Mouse (Mus musculus) hindbrain, embryonic 12.5 days (tissue): ENCODE results near the gene Trabd2b. TPM values are rescaled to one million over a fixed set of nuclear protein-coding genes. Genes with fewer than 3 reads are reported as not detected.

Experiments used
- ATAC-seq: fragments of 200-750 bp; cut with Nextera tagmentation; 2 replicates; pipeline ENCODE4 v1.8.0; 2017; ENCODE audit warnings: moderate TSS enrichment; ENCODE audit not compliant: low FRiP score
- H3K27ac ChIP-seq: fragments of 300-500 bp; sonication (generic); 2 replicates; pipeline ENCODE4 v1.5.1; 2016; ENCODE audit warnings: mild to moderate bottlenecking
- H3K27me3 ChIP-seq: fragments of 300-500 bp; sonication (generic); 2 replicates; pipeline ENCODE4 v1.6.1; 2016; ENCODE audit warnings: mild to moderate bottlenecking
- H3K36me3 ChIP-seq: fragments of 300-500 bp; sonication (generic); 2 replicates; pipeline ENCODE4 v1.6.1; 2016; ENCODE audit warnings: mild to moderate bottlenecking
- H3K4me1 ChIP-seq: fragments of 300-500 bp; sonication (generic); 2 replicates; pipeline ENCODE4 v1.6.1; 2016
- H3K4me2 ChIP-seq: fragments of 300-500 bp; sonication (generic); replicated peaks from 2 replicates; pipeline ENCODE4 v1.6.1; 2016; ENCODE audit warnings: mild to moderate bottlenecking
- H3K4me3 ChIP-seq: fragments of 300-500 bp; sonication (generic); 2 replicates; pipeline ENCODE4 v1.5.1; 2016; ENCODE audit warnings: mild to moderate bottlenecking
- H3K9ac ChIP-seq: fragments of 300-500 bp; sonication (generic); 2 replicates; pipeline ENCODE4 v1.6.1; 2016; ENCODE audit warnings: mild to moderate bottlenecking, moderate library complexity
- H3K9me3 ChIP-seq: fragments of 300-500 bp; sonication (generic); replicated peaks from 2 replicates; pipeline ENCODE4 v1.6.1; 2016; ENCODE audit warnings: mild to moderate bottlenecking
- WGBS: fragments of 180-500 bp; shearing (Covaris S2); methylation state at CpG from one replicate; pipeline ENCODE4 v1.1.7; 2016; 5-methylcytosine and 5-hydroxymethylcytosine counted together
- polyA plus RNA-seq: library from polyadenylated mRNA; unstranded; fragments of >200 nt; fragmentation: Nextera tagmentation; extraction: Ambion mirVana; gene quantifications from 2 replicates; pipeline ENCODE4 v1.2.1, GENCODE M21; 2016

The Trabd2b gene
- polyA plus RNA-seq, 1 experiment from 2014 or later: 2.8 TPM

DNA sequence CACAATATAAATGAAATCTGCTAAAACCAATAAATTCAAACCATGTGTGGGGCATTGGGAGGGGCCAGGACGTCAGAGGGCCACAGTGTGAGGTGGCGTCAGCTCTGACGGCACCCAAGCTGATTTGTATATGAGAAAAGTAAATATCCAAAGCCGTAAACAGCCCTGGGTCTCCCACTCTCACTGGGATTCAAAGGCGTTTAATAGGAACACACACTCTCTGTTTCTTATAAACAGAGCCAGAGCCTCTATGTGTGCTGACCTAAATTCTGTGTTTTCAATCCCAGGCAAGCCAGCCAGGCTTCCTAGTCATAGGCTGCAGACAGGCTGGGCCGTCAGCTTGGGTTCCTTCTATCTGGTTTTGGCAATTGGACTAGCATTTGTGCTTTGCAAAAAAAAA is 16.6 kb downstream of the Trabd2b start:
- no peak for ATAC-seq
- Histone ChIP-seq H3K4me2 (no peak overlapping the region), H3K36me3 (no peaks in the 10 kb centered on the region), H3K4me1 (no peaks in the 10 kb centered on the region), H3K27me3 (no peaks in the 10 kb centered on the region), H3K9ac (no peak overlapping the region), H3K27ac (no peak overlapping the region), H3K9me3 (no peaks in the 10 kb centered on the region), H3K4me3 (no peak overlapping the region)
- WGBS: 66% methylated on average over 6 of the region's 6 CpGs

- 53% methylated on average over 5 of the region's 5 CpGs for WGBS
Measured at GRCm38 (mm10) chr4:114425808-114426207, 19.3 kb downstream of the Trabd2b start.

DNA sequence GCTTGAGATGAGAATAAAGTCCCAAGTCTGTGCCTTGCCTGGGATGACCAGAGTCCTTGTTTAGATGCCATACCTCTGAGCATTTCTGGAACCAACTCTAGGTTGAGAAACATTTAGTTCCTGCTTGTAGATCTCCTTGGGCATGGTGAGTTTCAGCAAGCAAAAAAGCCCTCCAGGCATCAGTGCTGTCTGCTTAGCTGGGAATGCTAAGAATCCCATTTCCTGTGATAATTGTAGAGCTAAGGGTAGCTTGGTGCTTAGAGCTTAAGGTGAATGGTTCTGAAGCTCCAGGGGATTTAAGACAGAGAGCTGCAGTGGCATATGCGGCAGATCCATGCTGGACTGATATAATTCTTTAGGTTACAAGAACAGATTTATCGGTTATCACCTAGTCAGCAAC is 26.2 kb downstream of the Trabd2b start:
- no peak overlapping the region for H3K4me3 ChIP-seq
- no peak overlapping the region for H3K9ac ChIP-seq
- no peaks in the 10 kb centered on the region for H3K4me1 ChIP-seq
- no peak for ATAC-seq
- no peaks in the 10 kb centered on the region for H3K9me3 ChIP-seq
- H3K36me3 ChIP-seq: no peaks in the 10 kb centered on the region
- no peak overlapping the region for H3K27ac ChIP-seq
- 96% methylated on average over 2 of the region's 2 CpGs for WGBS
- H3K4me2 ChIP-seq: no peak overlapping the region
- H3K27me3 ChIP-seq: no peaks in the 10 kb centered on the region

More at GRCm38 (mm10) chr4:114425808-114426207, 19.3 kb downstream of the Trabd2b start:
- H3K4me1 ChIP-seq: no peaks in the 10 kb centered on the region
- H3K27me3 ChIP-seq: no peaks in the 10 kb centered on the region
- no peaks in the 10 kb centered on the region for H3K9me3 ChIP-seq
- H3K27ac ChIP-seq: no peak overlapping the region
- H3K9ac ChIP-seq: no peak overlapping the region
- H3K4me3 ChIP-seq: no peak overlapping the region
- H3K4me2 ChIP-seq: no peak overlapping the region
- no peak for ATAC-seq
- no peaks in the 10 kb centered on the region for H3K36me3 ChIP-seq

- Histone ChIP-seq H3K36me3 (no peaks in the 10 kb centered on the region), H3K4me3 (no peak overlapping the region), H3K4me2 (no peak overlapping the region), H3K9ac (no peak overlapping the region), H3K4me1 (no peaks in the 10 kb centered on the region), H3K27ac (no peak overlapping the region), H3K27me3 (no peaks in the 10 kb centered on the region), H3K9me3 (no peaks in the 10 kb centered on the region)
- no peak for ATAC-seq
- WGBS: 86% methylated on average over 1 of the region's 1 CpGs
Measured at GRCm38 (mm10) chr4:114433440-114433839, 26.9 kb downstream of the Trabd2b start.

DNA sequence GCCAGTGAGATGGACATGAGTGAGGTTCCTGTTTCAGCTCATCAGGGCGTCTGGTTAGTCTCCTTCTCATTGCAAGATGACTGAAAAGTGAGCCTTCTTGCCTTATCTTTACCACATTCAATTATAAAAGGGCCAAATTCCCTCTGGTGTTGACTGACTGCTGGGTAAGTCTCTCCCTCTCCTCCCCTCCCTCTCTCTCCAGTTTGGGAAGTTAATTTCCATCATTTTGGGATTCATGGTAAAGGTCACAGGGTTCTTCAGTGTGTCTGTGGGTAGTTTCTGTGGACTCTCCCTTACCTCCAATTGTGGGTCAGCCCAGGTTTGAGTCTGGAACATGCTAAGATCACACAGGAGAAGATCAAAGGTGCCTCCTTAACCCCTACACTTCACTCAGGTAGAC is 28.2 kb downstream of the Trabd2b start:
- Histone ChIP-seq H3K4me1 (no peaks in the 10 kb centered on the region), H3K9ac (no peak overlapping the region), H3K4me2 (no peak overlapping the region), H3K36me3 (no peaks in the 10 kb centered on the region), H3K27me3 (no peaks in the 10 kb centered on the region), H3K9me3 (no peaks in the 10 kb centered on the region), H3K4me3 (no peak overlapping the region), H3K27ac (no peak overlapping the region)
- WGBS: 76% methylated on average over 1 of the region's 1 CpGs
- no peak for ATAC-seq

DNA sequence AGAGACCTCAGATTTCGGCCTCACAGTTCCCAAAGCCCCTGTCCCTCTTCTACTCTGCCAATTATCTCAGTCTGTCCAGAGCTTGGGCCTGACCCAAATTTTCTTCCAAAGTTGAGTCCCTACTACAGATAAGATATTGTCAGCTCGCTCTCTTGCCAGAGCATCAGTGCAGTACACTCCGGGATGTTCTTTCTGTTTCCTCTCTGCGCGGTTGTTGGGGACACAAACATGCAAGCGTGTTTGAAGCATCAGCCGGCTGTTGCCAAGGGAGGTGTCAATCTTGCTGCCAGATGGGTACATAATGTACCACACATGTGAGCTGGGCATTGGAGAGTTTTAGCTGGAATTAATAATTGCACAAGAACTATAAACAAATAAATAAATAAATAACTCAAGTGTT is 28.9 kb downstream of the Trabd2b start:
- Histone ChIP-seq H3K4me1 (0 out of 2 replicates have a peak, but pooled peaks cover 4% of the 10 kb centered on the region), H3K4me3 (no peak overlapping the region), H3K36me3 (no peaks in the 10 kb centered on the region), H3K9me3 (no peaks in the 10 kb centered on the region), H3K27ac (no peak overlapping the region), H3K9ac (no peak overlapping the region), H3K27me3 (no peaks in the 10 kb centered on the region), H3K4me2 (no peak overlapping the region)
- 84% methylated on average over 7 of the region's 7 CpGs for WGBS
- ATAC-seq: no peak

GRCm38 (mm10) chr4:114438764-114439163 is 32.2 kb downstream of the Trabd2b start:
- Histone ChIP-seq H3K9me3 (no peaks in the 10 kb centered on the region), H3K27me3 (no peaks in the 10 kb centered on the region), H3K4me2 (no peak overlapping the region), H3K9ac (no peak overlapping the region), H3K4me1 (0 out of 2 replicates have a peak, but pooled peaks cover 4% of the 10 kb centered on the region), H3K4me3 (no peak overlapping the region), H3K27ac (no peak overlapping the region), H3K36me3 (no peaks in the 10 kb centered on the region)
- no peak for ATAC-seq
- WGBS: 65% methylated on average over 2 of the region's 2 CpGs

DNA sequence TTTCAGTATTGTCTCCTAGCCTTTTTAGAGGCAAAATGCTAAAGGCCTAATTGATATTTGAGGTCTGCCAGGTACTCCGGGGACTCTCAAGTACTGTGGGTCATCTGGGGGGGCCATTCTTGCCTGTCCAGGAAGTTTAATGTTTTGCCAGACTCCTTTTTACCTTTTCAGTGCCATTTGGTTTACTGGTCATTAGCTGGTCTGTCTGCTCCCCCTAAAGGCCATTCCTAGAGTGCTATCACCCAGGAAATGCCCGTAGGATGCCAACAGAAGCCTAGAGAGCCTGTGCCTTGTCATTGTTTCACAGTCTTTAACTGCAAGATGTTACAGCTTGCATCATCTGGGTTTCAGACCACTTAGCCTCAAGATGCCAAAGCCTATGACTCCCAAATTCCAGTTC is 35.7 kb downstream of the Trabd2b start:
- Histone ChIP-seq H3K36me3 (no peaks in the 10 kb centered on the region), H3K4me1 (0 out of 2 replicates have a peak, but pooled peaks cover 4% of the 10 kb centered on the region), H3K4me3 (no peak overlapping the region), H3K27me3 (no peaks in the 10 kb centered on the region), H3K4me2 (no peak overlapping the region), H3K27ac (no peak overlapping the region), H3K9me3 (no peaks in the 10 kb centered on the region), H3K9ac (no peak overlapping the region)
- WGBS: 71% methylated on average over 2 of the region's 2 CpGs
- ATAC-seq: no peak

GRCm38 (mm10) chr4:114442661-114443060 is 36.1 kb downstream of the Trabd2b start:
- H3K9ac ChIP-seq: no peak overlapping the region
- H3K36me3 ChIP-seq: no peaks in the 10 kb centered on the region
- H3K4me3 ChIP-seq: no peak overlapping the region
- no peak overlapping the region for H3K27ac ChIP-seq
- WGBS: 81% methylated on average over 3 of the region's 3 CpGs
- H3K27me3 ChIP-seq: no peaks in the 10 kb centered on the region
- ATAC-seq: no peak
- H3K9me3 ChIP-seq: no peaks in the 10 kb centered on the region
- 0 out of 2 replicates have a peak, but pooled peaks cover 4% of the 10 kb centered on the region for H3K4me1 ChIP-seq
- H3K4me2 ChIP-seq: no peak overlapping the region

DNA sequence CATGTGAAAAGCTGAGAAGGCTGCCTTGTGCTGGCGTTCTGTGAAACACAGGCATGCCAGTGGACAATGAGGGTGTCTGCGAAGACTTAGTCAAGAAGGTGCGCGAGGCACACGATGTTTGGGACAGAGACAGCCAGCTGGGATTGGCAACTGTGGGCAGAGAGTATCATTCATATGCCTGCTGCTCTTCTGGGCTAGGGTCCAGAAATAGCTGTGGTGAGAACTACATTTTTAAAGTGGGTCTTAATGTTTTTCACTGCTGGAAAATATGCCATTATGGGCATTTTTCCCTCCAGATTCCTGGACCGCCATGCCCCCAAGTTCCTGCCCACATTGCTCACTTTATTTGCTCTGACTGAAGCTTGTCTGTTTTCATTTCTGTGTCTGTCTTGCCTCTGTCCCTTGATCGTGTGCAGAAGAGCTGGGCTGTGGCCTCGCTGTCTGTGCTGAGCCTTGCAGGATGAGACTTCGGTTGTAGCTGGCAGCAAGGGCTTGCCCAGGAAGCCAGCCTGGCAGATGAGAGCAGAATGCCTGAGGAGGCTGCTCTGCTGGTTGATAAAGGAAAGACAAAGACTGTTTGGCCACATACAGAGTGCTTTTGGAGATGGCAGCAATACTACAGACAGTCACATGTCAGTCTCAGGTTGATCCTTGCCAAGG is 42.0 kb downstream of the Trabd2b start:
- Histone ChIP-seq H3K27me3 (no peaks in the 10 kb centered on the region), H3K9ac (no peak overlapping the region), H3K4me3 (no peak overlapping the region), H3K27ac (no peak overlapping the region), H3K9me3 (no peaks in the 10 kb centered on the region), H3K36me3 (no peaks in the 10 kb centered on the region), H3K4me2 (no peak overlapping the region), H3K4me1 (no peaks in the 10 kb centered on the region)
- ATAC-seq: no peak
- WGBS: 91% methylated on average over 9 of the region's 9 CpGs

GRCm38 (mm10) chr4:114453101-114453500 is 46.6 kb downstream of the Trabd2b start:
- H3K4me1 ChIP-seq: no peaks in the 10 kb centered on the region
- ATAC-seq: no peak
- H3K27me3 ChIP-seq: no peaks in the 10 kb centered on the region
- WGBS: 60% methylated on average over 3 of the region's 3 CpGs
- H3K36me3 ChIP-seq: no peaks in the 10 kb centered on the region
- H3K4me3 ChIP-seq: no peak overlapping the region
- no peak overlapping the region for H3K9ac ChIP-seq
- no peaks in the 10 kb centered on the region for H3K9me3 ChIP-seq
- H3K4me2 ChIP-seq: no peak overlapping the region
- no peak overlapping the region for H3K27ac ChIP-seq

DNA sequence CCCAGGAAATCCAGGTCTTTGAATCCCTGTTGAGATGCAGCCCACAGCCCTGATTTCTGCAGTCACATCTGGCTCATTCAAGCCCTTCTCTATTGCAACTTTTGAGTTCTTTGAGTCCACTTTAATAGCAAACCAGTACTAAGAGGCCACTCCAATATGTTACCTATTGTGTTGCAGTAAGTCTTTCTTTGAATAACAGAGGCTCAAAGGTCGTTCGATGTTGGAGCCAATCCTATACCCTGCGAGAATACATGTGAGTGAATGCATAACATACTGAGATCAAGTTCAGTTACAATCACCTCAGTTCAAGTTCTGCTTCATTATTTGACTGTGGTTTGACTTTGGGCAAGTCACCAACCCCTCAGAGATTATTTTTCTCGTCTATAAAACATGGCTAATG is 47.5 kb downstream of the Trabd2b start:
- no peak for ATAC-seq
- Histone ChIP-seq H3K4me2 (no peak overlapping the region), H3K27ac (no peak overlapping the region), H3K4me1 (no peaks in the 10 kb centered on the region), H3K36me3 (no peaks in the 10 kb centered on the region), H3K27me3 (no peaks in the 10 kb centered on the region), H3K4me3 (no peak overlapping the region), H3K9ac (no peak overlapping the region), H3K9me3 (no peaks in the 10 kb centered on the region)
- WGBS: 79% methylated on average over 4 of the region's 4 CpGs

DNA sequence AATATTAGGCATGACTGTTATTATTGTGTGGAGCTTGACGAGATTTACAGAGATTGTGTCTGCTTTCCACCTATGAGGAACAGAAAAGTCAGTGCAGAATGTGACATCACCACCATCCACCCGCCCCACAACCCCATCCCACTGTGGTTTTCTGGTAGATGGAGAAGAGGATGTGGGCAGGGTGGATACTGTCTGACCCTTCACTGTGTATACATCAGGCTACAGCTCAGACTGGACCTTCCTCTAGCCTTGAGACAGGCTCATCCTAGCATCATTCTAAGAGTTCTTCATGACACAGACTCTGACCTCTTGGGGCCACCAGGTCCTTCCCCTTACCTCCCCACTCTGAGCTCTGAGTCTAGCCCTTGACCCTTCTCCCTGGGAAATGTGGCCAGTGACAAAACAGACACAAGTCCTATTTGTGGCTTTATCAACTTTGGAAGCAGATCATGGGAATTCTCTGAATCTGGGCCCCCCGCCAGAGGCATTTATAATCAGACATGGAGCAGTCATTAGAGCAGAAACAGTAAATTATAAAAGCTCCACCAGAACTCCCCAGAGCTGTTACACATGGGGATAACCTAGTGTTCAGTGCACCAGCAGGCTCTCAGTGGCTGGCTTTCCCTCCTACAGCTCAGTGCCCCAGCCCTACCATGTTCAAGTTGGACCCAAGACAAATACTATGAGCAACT is 48.1 kb downstream of the Trabd2b start:
- no peak overlapping the region for H3K9ac ChIP-seq
- 85% methylated on average over 3 of the region's 3 CpGs for WGBS
- ATAC-seq: no peak

More for the DNA sequence above, 48.1 kb downstream of the Trabd2b start:
- Histone ChIP-seq H3K9me3 (no peaks in the 10 kb centered on the region), H3K27ac (no peak overlapping the region), H3K27me3 (no peaks in the 10 kb centered on the region), H3K4me1 (0 out of 2 replicates have a peak, but pooled peaks cover under 1% of the 10 kb centered on the region), H3K36me3 (no peaks in the 10 kb centered on the region), H3K4me3 (no peak overlapping the region), H3K4me2 (no peak overlapping the region)
